Mouse (Mus musculus) hindbrain, embryonic 13.5 days (tissue): Measurements from ENCODE around the gene Nell2. TPM values are rescaled to one million over a fixed set of nuclear protein-coding genes. Genes with fewer than 3 reads are reported as not detected.
A peak's percentile ranks its signal among the peaks of the same experiment; 100 is the strongest.
"Not testable (repeated sequence)": the region's sequence is repeated elsewhere in the genome, so short reads cannot be mapped to it uniquely, and the experiment has no call there.

Experiments used
- ATAC-seq: fragments of 200-750 bp; cut with Nextera tagmentation; 2 replicates; pipeline ENCODE4 v1.8.0; 2017; ENCODE audit warnings: moderate TSS enrichment; ENCODE audit not compliant: low FRiP score
- H3K27ac ChIP-seq: fragments of 300-500 bp; sonication (generic); 2 replicates; pipeline ENCODE4 v1.5.1; 2015; ENCODE audit warnings: inconsistent platforms, mild to moderate bottlenecking, moderate library complexity
- H3K27me3 ChIP-seq: fragments of 300-500 bp; sonication (generic); 2 replicates; pipeline ENCODE4 v1.6.1; 2015; ENCODE audit warnings: mild to moderate bottlenecking, inconsistent platforms
- H3K36me3 ChIP-seq: fragments of 300-500 bp; sonication (generic); 2 replicates; pipeline ENCODE4 v1.6.1; 2015; ENCODE audit warnings: mild to moderate bottlenecking, inconsistent platforms
- H3K4me1 ChIP-seq: fragments of 300-500 bp; sonication (generic); replicated peaks from 2 replicates; pipeline ENCODE4 v1.6.1; 2015; ENCODE audit warnings: inconsistent platforms
- H3K4me2 ChIP-seq: fragments of 300-500 bp; sonication (generic); 2 replicates; pipeline ENCODE4 v1.6.1; 2015; ENCODE audit warnings: inconsistent platforms, mild to moderate bottlenecking, moderate library complexity
- H3K4me3 ChIP-seq: fragments of 300-500 bp; sonication (generic); 2 replicates; pipeline ENCODE4 v1.5.1; 2015; ENCODE audit warnings: mild to moderate bottlenecking, inconsistent platforms
- H3K9ac ChIP-seq: fragments of 300-500 bp; sonication (generic); 2 replicates; pipeline ENCODE4 v1.6.1; 2015; ENCODE audit warnings: mild to moderate bottlenecking, inconsistent platforms
- H3K9me3 ChIP-seq: fragments of 300-500 bp; sonication (generic); 2 replicates; pipeline ENCODE4 v1.6.1; 2016; ENCODE audit warnings: inconsistent platforms
- WGBS: fragments of 180-500 bp; shearing (Covaris S2); methylation state at CpG from one replicate; pipeline ENCODE4 v1.1.7; 2015; 5-methylcytosine and 5-hydroxymethylcytosine counted together
- polyA plus RNA-seq: library from polyadenylated mRNA; unstranded; fragments of >200 nt; fragmentation: Nextera tagmentation; extraction: Ambion mirVana; gene quantifications from 2 replicates; pipeline ENCODE4 v1.2.1, GENCODE M21; 2015

The Nell2 gene
- polyA plus RNA-seq, 1 experiment from 2014 or later: 171 TPM

DNA sequence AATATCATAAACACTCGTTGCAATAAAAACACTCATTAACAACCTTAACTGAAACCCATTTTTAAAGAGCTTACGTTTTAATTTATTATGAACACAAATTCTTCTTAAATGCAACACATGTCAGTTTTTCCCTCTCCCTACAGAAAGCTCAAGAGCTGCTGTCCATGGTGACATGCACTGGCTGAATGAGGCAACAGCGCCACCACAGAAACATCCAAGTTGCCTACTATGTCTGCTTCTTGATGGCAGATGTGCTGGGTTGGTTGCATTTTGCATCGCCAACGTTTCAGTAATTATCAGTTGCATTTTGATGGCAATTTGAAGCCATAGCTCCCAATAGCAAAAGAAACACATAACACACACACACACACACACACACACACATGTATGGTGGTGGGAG lies 2.4 kb downstream of the Nell2 start:
- Histone ChIP-seq H3K36me3 (peaks cover 3% of the 10 kb centered on the region), H3K4me2 (peak overlapping the region; percentile 78), H3K9ac (peak overlapping the region; percentile 51), H3K27ac (peak overlapping the region; percentile 35; the same call in 1 of the 2 replicates), H3K4me3 (peak overlapping the region; percentile 77), H3K9me3 (no peaks in the 10 kb centered on the region), H3K27me3 (no peaks in the 10 kb centered on the region), H3K4me1 (peaks cover 28% of the 10 kb centered on the region)
- whole genome bisulfite sequencing: 5% methylated on average over 5 of the region's 5 CpGs
- ATAC-seq: no peak

- Histone ChIP-seq H3K9ac (no peak overlapping the region), H3K27ac (no peak overlapping the region), H3K4me2 (no peak overlapping the region), H3K27me3 (no peaks in the 10 kb centered on the region), H3K4me3 (no peak overlapping the region), H3K4me1 (peaks cover 1% of the 10 kb centered on the region; the same call in 1 of the 2 replicates), H3K9me3 (no peaks in the 10 kb centered on the region), H3K36me3 (peaks cover 23% of the 10 kb centered on the region)
- WGBS: 83% methylated on average over 3 of the region's 3 CpGs
- no peak for ATAC-seq
Measured at GRCm38 (mm10) chr15:95518204-95518603, 10.2 kb downstream of the Nell2 start.

- H3K9me3 ChIP-seq, H3K4me3 ChIP-seq, H3K36me3 ChIP-seq, H3K9ac ChIP-seq, H3K4me1 ChIP-seq, H3K27me3 ChIP-seq, ATAC-seq, H3K27ac ChIP-seq, H3K4me2 ChIP-seq: not testable (repeated sequence)
- 90% methylated on average over 2 of the region's 2 CpGs for WGBS
Measured at GRCm38 (mm10) chr15:95513306-95513705, 15.1 kb downstream of the Nell2 start.

GRCm38 (mm10) chr15:95495666-95496065 lies 32.7 kb downstream of the Nell2 start:
- H3K36me3 ChIP-seq: peaks cover 4% of the 10 kb centered on the region; the same call in 1 of the 2 replicates
- no peaks in the 10 kb centered on the region for H3K27me3 ChIP-seq
- H3K9me3 ChIP-seq: 0 out of 2 replicates have a peak, but pooled peaks cover 2% of the 10 kb centered on the region
- 92% methylated on average over 4 of the region's 4 CpGs for WGBS
- H3K27ac ChIP-seq: no peak overlapping the region
- H3K4me3 ChIP-seq: no peak overlapping the region
- H3K4me1 ChIP-seq: peaks cover 3% of the 10 kb centered on the region; the same call in 1 of the 2 replicates
- no peak for ATAC-seq
- H3K4me2 ChIP-seq: no peak overlapping the region
- H3K9ac ChIP-seq: no peak overlapping the region

DNA sequence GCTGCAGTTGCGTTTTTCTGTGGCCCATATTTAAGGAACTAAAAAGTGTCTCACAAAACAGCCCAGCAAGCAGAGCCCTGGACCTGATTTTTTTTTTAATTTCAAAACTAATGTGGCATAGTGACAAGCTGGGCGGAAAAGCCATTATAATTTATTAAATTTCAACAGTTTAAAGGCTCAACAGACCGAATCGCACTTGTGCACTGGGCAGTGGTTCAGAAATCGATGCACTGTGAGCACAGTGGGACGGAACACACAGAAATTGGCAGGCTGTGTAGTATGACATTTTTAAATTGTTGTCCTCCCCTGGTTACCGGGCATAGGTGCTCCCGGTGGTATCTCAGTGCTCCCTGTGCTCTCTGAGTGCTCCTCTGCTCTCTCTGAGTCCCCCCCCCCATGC lies 33.2 kb downstream of the Nell2 start:
- peaks cover 4% of the 10 kb centered on the region; the same call in 1 of the 2 replicates for H3K36me3 ChIP-seq
- H3K27me3 ChIP-seq: no peaks in the 10 kb centered on the region
- no peak overlapping the region for H3K27ac ChIP-seq
- ATAC-seq: no peak
- H3K4me1 ChIP-seq: peaks cover 5% of the 10 kb centered on the region
- no peak overlapping the region for H3K4me3 ChIP-seq
- H3K4me2 ChIP-seq: no peak overlapping the region
- WGBS: 80% methylated on average over 8 of the region's 8 CpGs
- H3K9ac ChIP-seq: no peak overlapping the region
- 0 out of 2 replicates have a peak, but pooled peaks cover 2% of the 10 kb centered on the region for H3K9me3 ChIP-seq

DNA sequence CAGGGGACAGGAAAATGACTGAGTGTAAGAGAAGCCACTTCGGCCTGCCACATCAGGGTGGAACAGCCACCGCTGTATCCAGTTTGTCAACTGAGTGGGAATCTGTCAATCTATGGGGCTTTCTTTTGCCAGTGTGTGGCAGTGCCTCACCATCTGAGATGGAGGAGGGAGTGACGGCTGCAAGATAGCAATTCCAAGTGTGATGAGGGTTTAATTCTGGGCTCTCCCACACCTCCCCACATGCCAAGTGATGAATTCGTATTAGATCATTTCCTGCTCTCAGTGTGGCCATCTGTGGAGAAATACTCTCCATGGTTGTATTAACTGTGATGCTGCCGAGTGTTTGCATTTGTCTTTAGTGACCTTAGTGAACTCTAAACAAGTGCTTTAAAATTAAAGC lies 36.2 kb downstream of the Nell2 start:
- H3K4me1 ChIP-seq: peaks cover 27% of the 10 kb centered on the region
- H3K27ac ChIP-seq: no peak overlapping the region
- ATAC-seq: no peak
- H3K27me3 ChIP-seq: no peaks in the 10 kb centered on the region
- 76% methylated on average over 5 of the region's 5 CpGs for whole genome bisulfite sequencing
- no peak overlapping the region for H3K4me2 ChIP-seq
- H3K4me3 ChIP-seq: no peak overlapping the region
- H3K9ac ChIP-seq: no peak overlapping the region
- H3K9me3 ChIP-seq: no peaks in the 10 kb centered on the region
- no peaks in the 10 kb centered on the region; the same call in 1 of the 2 replicates for H3K36me3 ChIP-seq

GRCm38 (mm10) chr15:95489174-95489573 lies 39.2 kb downstream of the Nell2 start:
- no peak overlapping the region for H3K9ac ChIP-seq
- no peak overlapping the region for H3K4me2 ChIP-seq
- H3K36me3 ChIP-seq: no peaks in the 10 kb centered on the region
- H3K27me3 ChIP-seq: no peaks in the 10 kb centered on the region
- no peak for ATAC-seq
- 57% methylated on average over 4 of the region's 4 CpGs for WGBS
- no peaks in the 10 kb centered on the region for H3K9me3 ChIP-seq
- no peak overlapping the region for H3K4me3 ChIP-seq
- peaks cover 29% of the 10 kb centered on the region for H3K4me1 ChIP-seq
- H3K27ac ChIP-seq: no peak overlapping the region

DNA sequence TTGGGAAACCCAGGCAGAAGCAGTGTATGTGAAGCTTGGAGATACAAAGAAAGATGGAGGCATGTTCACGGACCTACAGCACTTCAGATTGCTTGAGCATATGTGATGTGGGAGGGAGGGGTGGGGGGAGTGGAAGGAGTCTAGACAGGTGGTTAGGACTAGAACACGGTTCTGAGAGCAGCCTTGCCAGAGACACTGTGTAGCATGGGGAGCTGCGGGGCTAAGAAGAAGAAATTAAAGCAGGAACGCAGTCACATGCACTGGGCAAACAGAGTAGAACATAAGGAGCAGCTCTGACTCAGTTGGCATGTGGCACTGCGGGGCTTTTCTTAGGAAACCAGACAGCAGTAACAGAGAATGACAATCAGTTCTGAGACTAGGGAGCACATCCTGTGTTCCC lies 40.4 kb downstream of the Nell2 start:
- Histone ChIP-seq H3K4me2 (no peak overlapping the region), H3K4me1 (peaks cover 29% of the 10 kb centered on the region), H3K9ac (no peak overlapping the region), H3K9me3 (no peaks in the 10 kb centered on the region), H3K27ac (no peak overlapping the region), H3K4me3 (no peak overlapping the region), H3K36me3 (no peaks in the 10 kb centered on the region), H3K27me3 (no peaks in the 10 kb centered on the region)
- WGBS: 87% methylated on average over 5 of the region's 5 CpGs
- ATAC-seq: no peak

- Histone ChIP-seq H3K4me3 (no peak overlapping the region), H3K9me3 (no peaks in the 10 kb centered on the region), H3K9ac (no peak overlapping the region), H3K27ac (no peak overlapping the region), H3K27me3 (no peaks in the 10 kb centered on the region), H3K36me3 (no peaks in the 10 kb centered on the region), H3K4me1 (0 out of 2 replicates have a peak, but pooled peaks cover 6% of the 10 kb centered on the region), H3K4me2 (no peak overlapping the region)
- no peak for ATAC-seq
- 65% methylated on average over 9 of the region's 9 CpGs for WGBS
Measured at GRCm38 (mm10) chr15:95482002-95482401, 46.4 kb downstream of the Nell2 start.

DNA sequence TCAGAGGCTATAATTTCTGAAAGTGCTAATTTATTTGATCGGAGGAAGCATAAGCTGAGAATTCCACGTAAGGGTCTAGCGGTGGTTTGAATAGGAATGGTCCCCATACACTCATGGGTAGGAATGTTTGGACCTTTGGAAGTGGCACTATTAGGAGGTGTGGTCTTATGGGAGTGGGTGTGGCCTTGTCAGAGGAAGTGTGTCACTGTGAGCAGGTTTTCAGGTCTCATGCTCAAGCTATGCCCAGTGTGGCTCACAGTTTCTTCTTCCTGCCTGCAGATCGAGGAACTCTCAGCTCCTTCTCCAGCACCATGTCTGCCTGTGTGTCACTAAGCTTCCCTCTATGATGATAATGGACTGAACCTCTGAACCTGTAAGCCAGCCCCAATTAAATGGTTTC lies 46.8 kb downstream of the Nell2 start:
- H3K27ac ChIP-seq: no peak overlapping the region
- H3K4me2 ChIP-seq: no peak overlapping the region
- H3K36me3 ChIP-seq: no peaks in the 10 kb centered on the region
- no peak for ATAC-seq
- H3K27me3 ChIP-seq: no peaks in the 10 kb centered on the region
- H3K4me3 ChIP-seq: no peak overlapping the region
- WGBS: 93% methylated on average over 4 of the region's 4 CpGs
- H3K9ac ChIP-seq: no peak overlapping the region
- 0 out of 2 replicates have a peak, but pooled peaks cover 6% of the 10 kb centered on the region for H3K4me1 ChIP-seq
- no peaks in the 10 kb centered on the region for H3K9me3 ChIP-seq

GRCm38 (mm10) chr15:95476440-95476839 lies 51.9 kb downstream of the Nell2 start:
- no peak overlapping the region for H3K4me3 ChIP-seq
- no peak overlapping the region for H3K4me2 ChIP-seq
- ATAC-seq: no peak
- H3K9me3 ChIP-seq: no peaks in the 10 kb centered on the region
- 0 out of 2 replicates have a peak, but pooled peaks cover 3% of the 10 kb centered on the region for H3K4me1 ChIP-seq
- no peak overlapping the region for H3K9ac ChIP-seq
- WGBS: 91% methylated on average over 3 of the region's 3 CpGs
- H3K36me3 ChIP-seq: peaks cover 12% of the 10 kb centered on the region
- no peak overlapping the region for H3K27ac ChIP-seq
- no peaks in the 10 kb centered on the region for H3K27me3 ChIP-seq

- WGBS: 93% methylated on average over 6 of the region's 6 CpGs
- no peak overlapping the region for H3K4me3 ChIP-seq
- H3K9me3 ChIP-seq: no peaks in the 10 kb centered on the region
- H3K36me3 ChIP-seq: peaks cover 19% of the 10 kb centered on the region
- H3K27me3 ChIP-seq: no peaks in the 10 kb centered on the region
- no peak overlapping the region for H3K27ac ChIP-seq
- 0 out of 2 replicates have a peak, but pooled peaks cover 3% of the 10 kb centered on the region for H3K4me1 ChIP-seq
- H3K4me2 ChIP-seq: no peak overlapping the region
- no peak for ATAC-seq
- H3K9ac ChIP-seq: no peak overlapping the region
Measured at GRCm38 (mm10) chr15:95473976-95474375, 54.4 kb downstream of the Nell2 start.

GRCm38 (mm10) chr15:95467195-95467594 lies 61.2 kb downstream of the Nell2 start:
- no peak overlapping the region for H3K4me2 ChIP-seq
- no peaks in the 10 kb centered on the region for H3K27me3 ChIP-seq
- H3K36me3 ChIP-seq: peaks cover 14% of the 10 kb centered on the region
- no peak overlapping the region for H3K4me3 ChIP-seq
- peaks cover 8% of the 10 kb centered on the region; the same call in 1 of the 2 replicates for H3K4me1 ChIP-seq
- H3K27ac ChIP-seq: peak overlapping the region; percentile 70
- 59% methylated on average over 6 of the region's 6 CpGs for WGBS
- no peak for ATAC-seq
- H3K9ac ChIP-seq: no peak overlapping the region
- H3K9me3 ChIP-seq: no peaks in the 10 kb centered on the region
